9 mouse cellular contexts compared by ENCODE assay signal in the genomic region with DNA sequence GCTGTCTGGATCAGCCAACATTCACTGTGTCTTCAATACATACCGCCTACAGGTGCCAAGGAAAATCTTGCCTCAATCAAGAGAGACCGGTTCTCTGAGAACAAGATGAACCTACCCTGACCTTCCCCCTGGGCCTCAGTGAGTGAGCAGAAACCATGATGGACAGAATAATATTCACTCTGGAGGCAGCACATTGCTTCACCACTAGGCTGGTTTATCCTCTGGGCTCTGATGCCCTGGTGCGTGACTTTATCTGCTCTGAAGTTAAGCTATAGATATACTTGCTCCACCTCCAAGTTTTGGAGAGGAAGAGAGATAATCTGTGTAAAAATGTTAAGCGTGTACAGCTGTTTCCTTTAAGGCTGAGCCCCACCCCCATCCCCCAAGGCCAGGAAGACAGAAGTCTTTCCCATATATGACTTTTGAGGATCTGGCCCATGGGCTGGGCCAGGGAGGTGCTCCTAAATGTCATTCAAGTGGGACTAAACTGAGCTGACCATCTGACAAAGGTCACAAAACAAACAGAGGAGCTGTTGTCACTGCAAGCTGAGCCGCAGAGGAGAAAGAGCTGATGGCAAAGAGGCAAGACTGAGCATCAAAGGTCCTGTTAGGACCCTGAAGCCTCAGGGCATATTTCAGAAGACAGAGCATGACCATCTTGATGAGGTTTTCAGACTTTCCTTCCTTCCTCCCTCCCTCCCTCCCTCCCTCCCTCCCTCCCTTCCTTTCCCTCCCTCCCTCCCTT. TPM values are rescaled to one million over a fixed set of nuclear protein-coding genes. Genes with fewer than 3 reads are reported as not detected.
DNase-seq lines count a peak whose midpoint lies in the region; ATAC-seq and TF ChIP-seq lines count a peak whose summit lies in the region.
"Had no signal": no experiment of that assay in that cellular context is flagged by ENCODE, and none has a peak within 500 bp of the region (broad histone marks: within the 10 kb centered on the region; RNA-seq: fewer than 3 reads in every experiment).

No protein-coding gene starts in this region.

- H3K36me3 ChIP-seq in lung, postnatal 0 days (ENCODE audit: insufficient read depth, low read length): no peaks in the 10 kb centered on the region
- no peaks in the 10 kb centered on the region for H3K36me3 ChIP-seq in limb, embryonic 11.5 days (ENCODE audit: control insufficient read depth, insufficient read depth, low read length)

- no peaks in the 10 kb centered on the region for H3K9me3 ChIP-seq in lung, postnatal 0 days (ENCODE audit: low read length)
- H3K9me3 ChIP-seq in limb, embryonic 11.5 days (ENCODE audit: control insufficient read depth, low read length): no peaks in the 10 kb centered on the region

- peaks cover 12% of the 10 kb centered on the region; the same call in 1 of the 2 replicates for H3K4me1 ChIP-seq in lung, postnatal 0 days (ENCODE audit: insufficient read depth, low read depth, low read length)
- peaks cover 13% of the 10 kb centered on the region for H3K4me1 ChIP-seq in limb, embryonic 11.5 days (ENCODE audit: control insufficient read depth, insufficient read depth, low read length)

- peak; percentile 77 for ATAC-seq in lung, postnatal 0 days
- ATAC-seq in granulocyte monocyte progenitor cell, adult 5-6 weeks (replicated peaks; ENCODE audit: poor library complexity, severe bottlenecking): peak; percentile 22
- ATAC-seq in limb, embryonic 11.5 days (ENCODE audit: insufficient number of reproducible peaks, low FRiP score, low TSS enrichment, low read depth): 0 out of 2 replicates have a peak, but pooled peaks have one; percentile 18

- H3K9ac ChIP-seq in lung, postnatal 0 days (replicated peaks; ENCODE audit: low read depth): no peak overlapping the region
- H3K9ac ChIP-seq in limb, embryonic 11.5 days (ENCODE audit: low read length): no peak overlapping the region

- WGBS in lung, postnatal 0 days: 22% methylated on average over 5 of the region's 5 CpGs
- WGBS in limb, embryonic 11.5 days: 32% methylated on average over 5 of the region's 5 CpGs

- peak overlapping the region; percentile 43; the same call in 1 of the 2 replicates for H3K27ac ChIP-seq in lung, postnatal 0 days (ENCODE audit: low read length)
- no peak overlapping the region for H3K27ac ChIP-seq in limb, embryonic 11.5 days (replicated peaks; ENCODE audit: low read depth, low read length)

- no peaks in the 10 kb centered on the region for H3K27me3 ChIP-seq in lung, postnatal 0 days (replicated peaks; ENCODE audit: insufficient read depth, low read length)
- H3K27me3 ChIP-seq in limb, embryonic 11.5 days (ENCODE audit: control insufficient read depth, insufficient read depth, low read length): no peaks in the 10 kb centered on the region

- no peak overlapping the region for H3K4me3 ChIP-seq in lung, postnatal 0 days (ENCODE audit: low read depth, low read length)
- H3K4me3 ChIP-seq in limb, embryonic 11.5 days (ENCODE audit: low read depth, low read length): no peak overlapping the region

- H3K4me2 ChIP-seq in lung, postnatal 0 days (replicated peaks; ENCODE audit: low read depth, low read length): no peak overlapping the region
- no peak overlapping the region for H3K4me2 ChIP-seq in limb, embryonic 11.5 days (ENCODE audit: low read depth, severe bottlenecking)

- peak; percentile 25 for TF ChIP-seq CTCF in lung, postnatal 0 days (IDR thresholded peaks at IDR 0.05)

- no peak for TF ChIP-seq EP300 in lung, postnatal 0 days (IDR thresholded peaks at IDR 0.05)

- peak; percentile 53 for DNase-seq in lung, postnatal 0 days (ENCODE audit: low spot score)
- no peak for DNase-seq in lung, adult 18-20 months
- no peak for DNase-seq in limb, embryonic 11.5 days (ENCODE audit: low spot score)
- peak; percentile 42 for DNase-seq in yolk sac, embryonic 10.5 days (ENCODE audit: low spot score)
- DNase-seq in adrenal gland, adult 8-10 months: no peak
- DNase-seq in adrenal gland, adult 2 months: no peak
- DNase-seq in urinary bladder, postnatal 25 days (ENCODE audit: low spot score): no peak
- DNase-seq: cerebellum, adult 11-12 months had no signal

RNA-seq across cellular contexts. Expression of a gene that starts 20.4 kb away (rescaled TPM):
- 467 and 484 TPM in 2 replicates for polyA plus RNA-seq in lung, postnatal 0 days (2015; fragmentation: Nextera tagmentation; extraction: Ambion mirVana)
- total RNA-seq in granulocyte monocyte progenitor cell, adult 5-6 weeks (2014; fragmentation: Nextera tagmentation): 58.5 and 63.6 TPM in 2 replicates
- 99.7 and 113 TPM in 2 replicates for total RNA-seq in granulocyte monocyte progenitor cell, adult 5-6 weeks (2017)
- 202 and 212 TPM in 2 replicates for polyA plus RNA-seq in limb, embryonic 11.5 days (2014; fragmentation: Nextera tagmentation; extraction: Ambion mirVana)
- 100 to 1,000 TPM; 509 to 681 (median 626) TPM for total RNA-seq in adrenal gland, adult 8-10 months (2022)
- 100 to 1,000 TPM; 500 to 622 TPM for total RNA-seq in adrenal gland, adult 2 months (2021)
- 243 and 281 TPM in 2 replicates for polyA plus RNA-seq in adrenal gland, adult 2 months (2012; rRNA removed)

RNA-seq across cellular contexts. Expression of a gene that starts 46.6 kb away (rescaled TPM):
- 0.33 and 0.52 TPM in 2 replicates for polyA plus RNA-seq in lung, postnatal 0 days (2015; fragmentation: Nextera tagmentation; extraction: Ambion mirVana)
- total RNA-seq in granulocyte monocyte progenitor cell, adult 5-6 weeks (2014; fragmentation: Nextera tagmentation): not detected in 2 replicates
- not detected in 2 replicates for total RNA-seq in granulocyte monocyte progenitor cell, adult 5-6 weeks (2017)
- 3.8 and 5.0 TPM in 2 replicates for polyA plus RNA-seq in limb, embryonic 11.5 days (2014; fragmentation: Nextera tagmentation; extraction: Ambion mirVana)
- total RNA-seq in adrenal gland, adult 8-10 months (2022): not detected
- not detected for total RNA-seq in adrenal gland, adult 2 months (2021)
- not detected in 2 replicates for polyA plus RNA-seq in adrenal gland, adult 2 months (2012; rRNA removed)

Comparison
In these comparisons a context has a peak if more than half of its experiments do, and no peak if none do; other contexts are left out.
1. DNase-seq: peak in lung, postnatal 0 days (single experiment) and yolk sac, embryonic 10.5 days (single experiment); none in lung, adult 18-20 months (0 of 2), limb, embryonic 11.5 days (single experiment), adrenal gland, adult 8-10 months (single experiment), adrenal gland, adult 2 months (single experiment) and urinary bladder, postnatal 25 days (single experiment).
2. ATAC-seq: peak in every context shown above with its lines; median percentile 77 in lung, postnatal 0 days; 22 in granulocyte monocyte progenitor cell, adult 5-6 weeks; 18 in limb, embryonic 11.5 days.
3. RNA of a gene that starts 20.4 kb away (total RNA-seq): 509 to 681 TPM in adrenal gland, adult 8-10 months and 500 to 622 TPM in adrenal gland, adult 2 months; 58.5 to 113 TPM in granulocyte monocyte progenitor cell, adult 5-6 weeks; every median in the first group is over 4 times any median in the second.